Mouse (Mus musculus): ENCODE data around the gene Nprl2. TPM values are rescaled to one million over a fixed set of nuclear protein-coding genes. Genes with fewer than 3 reads are reported as not detected.
A peak's percentile ranks its signal among the peaks of the same experiment; 100 is the strongest.

Nprl2 gene
- total and polyA plus RNA-seq, 2 experiments, result 18.5 to 24.8 TPM

- DNase-seq (ENCODE audit: extremely low read depth, low read depth, low spot score), result no peak
- peaks cover 7% of the 10 kb centered on the region; the same call in 1 of the 2 replicates for H3K4me1 ChIP-seq (ENCODE audit: control insufficient read depth, insufficient read depth, low read length)
- H3K9ac ChIP-seq (ENCODE audit: low read depth, low read length), result no peak overlapping the region
- no peak overlapping the region for H3K27ac ChIP-seq (replicated peaks; ENCODE audit: insufficient read depth, low read depth, low read length)
- 95% methylated on average over 17 of the region's 17 CpGs for WGBS
- TF ChIP-seq CTCF (IDR thresholded peaks at IDR 0.05; ENCODE audit: low read depth, low read length) (no peak), POLR2A (IDR thresholded peaks at IDR 0.05; ENCODE audit: extremely low read depth, insufficient read depth, low read length) (no peak)
- H3K27me3 ChIP-seq (ENCODE audit: control insufficient read depth, insufficient read depth, low read length), result no peaks in the 10 kb centered on the region
- H3K79me2 ChIP-seq (ENCODE audit: control insufficient read depth, insufficient read depth, low read length), result no peaks in the 10 kb centered on the region
- no peak overlapping the region for H3K4me3 ChIP-seq (ENCODE audit: insufficient read depth, low read depth, low read length)
- H3K36me3 ChIP-seq (ENCODE audit: control insufficient read depth, insufficient read depth, low read length), result no peaks in the 10 kb centered on the region
Observed at GRCm38 (mm10) chr9:107544196-107544700, 2.2 kb downstream of the Nprl2 start.

- peaks cover 7% of the 10 kb centered on the region; the same call in 1 of the 2 replicates for H3K4me1 ChIP-seq (ENCODE audit: control insufficient read depth, insufficient read depth, low read length)
- TF ChIP-seq POLR2A (IDR thresholded peaks at IDR 0.05; ENCODE audit: extremely low read depth, insufficient read depth, low read length), result no peak
- no peak for TF ChIP-seq CTCF (IDR thresholded peaks at IDR 0.05; ENCODE audit: low read depth, low read length)
Observed at GRCm38 (mm10) chr9:107544729-107545128, 2.7 kb downstream of the Nprl2 start.

GRCm38 (mm10) chr9:107545199-107545598, 3.2 kb downstream of the Nprl2 start:
- TF ChIP-seq CTCF (IDR thresholded peaks at IDR 0.05; ENCODE audit: low read depth, low read length) (no peak), POLR2A (IDR thresholded peaks at IDR 0.05; ENCODE audit: extremely low read depth, insufficient read depth, low read length) (no peak)
- 89% methylated on average over 10 of the region's 10 CpGs for WGBS
- H3K79me2 ChIP-seq (ENCODE audit: control insufficient read depth, insufficient read depth, low read length), result no peaks in the 10 kb centered on the region

More at GRCm38 (mm10) chr9:107544729-107545128, 2.7 kb downstream of the Nprl2 start:
- no peaks in the 10 kb centered on the region for H3K36me3 ChIP-seq (ENCODE audit: control insufficient read depth, insufficient read depth, low read length)
- no peak overlapping the region for H3K9ac ChIP-seq (ENCODE audit: low read depth, low read length)
- no peaks in the 10 kb centered on the region for H3K79me2 ChIP-seq (ENCODE audit: control insufficient read depth, insufficient read depth, low read length)
- no peaks in the 10 kb centered on the region for H3K27me3 ChIP-seq (ENCODE audit: control insufficient read depth, insufficient read depth, low read length)
- peak; percentile 48 for DNase-seq (ENCODE audit: extremely low read depth, low read depth, low spot score)
- WGBS, result 82% methylated on average over 12 of the region's 12 CpGs
- no peak overlapping the region for H3K27ac ChIP-seq (replicated peaks; ENCODE audit: insufficient read depth, low read depth, low read length)
- no peak overlapping the region for H3K4me3 ChIP-seq (ENCODE audit: insufficient read depth, low read depth, low read length)

GRCm38 (mm10) chr9:107545602-107546001, 3.6 kb downstream of the Nprl2 start:
- H3K79me2 ChIP-seq (ENCODE audit: control insufficient read depth, insufficient read depth, low read length), result no peaks in the 10 kb centered on the region
- 7% methylated on average over 3 of the region's 3 CpGs for WGBS
- no peaks in the 10 kb centered on the region for H3K36me3 ChIP-seq (ENCODE audit: control insufficient read depth, insufficient read depth, low read length)
- H3K4me3 ChIP-seq (ENCODE audit: insufficient read depth, low read depth, low read length), result no peak overlapping the region
- H3K4me1 ChIP-seq (ENCODE audit: control insufficient read depth, insufficient read depth, low read length), result peaks cover 7% of the 10 kb centered on the region; the same call in 1 of the 2 replicates
- H3K9ac ChIP-seq (ENCODE audit: low read depth, low read length), result no peak overlapping the region
- H3K27ac ChIP-seq (replicated peaks; ENCODE audit: insufficient read depth, low read depth, low read length), result no peak overlapping the region
- no peak for TF ChIP-seq POLR2A (IDR thresholded peaks at IDR 0.05; ENCODE audit: extremely low read depth, insufficient read depth, low read length)
- TF ChIP-seq CTCF (IDR thresholded peaks at IDR 0.05; ENCODE audit: low read depth, low read length), result peak; percentile 92
- peak; percentile 59 for DNase-seq (ENCODE audit: extremely low read depth, low read depth, low spot score)
- H3K27me3 ChIP-seq (ENCODE audit: control insufficient read depth, insufficient read depth, low read length), result no peaks in the 10 kb centered on the region

More at GRCm38 (mm10) chr9:107545199-107545598, 3.2 kb downstream of the Nprl2 start:
- no peaks in the 10 kb centered on the region for H3K36me3 ChIP-seq (ENCODE audit: control insufficient read depth, insufficient read depth, low read length)
- no peaks in the 10 kb centered on the region for H3K27me3 ChIP-seq (ENCODE audit: control insufficient read depth, insufficient read depth, low read length)
- H3K27ac ChIP-seq (replicated peaks; ENCODE audit: insufficient read depth, low read depth, low read length), result no peak overlapping the region
- no peak for DNase-seq (ENCODE audit: extremely low read depth, low read depth, low spot score)
- H3K9ac ChIP-seq (ENCODE audit: low read depth, low read length), result no peak overlapping the region
- no peak overlapping the region for H3K4me3 ChIP-seq (ENCODE audit: insufficient read depth, low read depth, low read length)
- H3K4me1 ChIP-seq (ENCODE audit: control insufficient read depth, insufficient read depth, low read length), result peaks cover 7% of the 10 kb centered on the region; the same call in 1 of the 2 replicates

GRCm38 (mm10) chr9:107547026-107547425, 5.0 kb downstream of the Nprl2 start, which contains the start of gene Zmynd10:
Gene Zmynd10, plus strand, starts transcription at chr9:107547298.
- no peak within 1 kb of the TSS for H3K9ac ChIP-seq (ENCODE audit: low read depth, low read length)
- DNase-seq (ENCODE audit: extremely low read depth, low read depth, low spot score), result peak; percentile 80
- no peaks in the 10 kb centered on the region for H3K79me2 ChIP-seq (ENCODE audit: control insufficient read depth, insufficient read depth, low read length)
- no peak within 1 kb of the TSS for H3K27ac ChIP-seq (replicated peaks; ENCODE audit: insufficient read depth, low read depth, low read length)
- TF ChIP-seq POLR2A (IDR thresholded peaks at IDR 0.05; ENCODE audit: extremely low read depth, insufficient read depth, low read length), result no peak
- 26% methylated on average over 20 of the region's 20 CpGs for WGBS
- no peaks in the 10 kb centered on the region for H3K36me3 ChIP-seq (ENCODE audit: control insufficient read depth, insufficient read depth, low read length)
- no peaks in the 10 kb centered on the region for H3K27me3 ChIP-seq (ENCODE audit: control insufficient read depth, insufficient read depth, low read length)
- H3K4me3 ChIP-seq (ENCODE audit: insufficient read depth, low read depth, low read length), result no peak within 1 kb of the TSS
- peaks cover 11% of the 10 kb centered on the region; the same call in 1 of the 2 replicates for H3K4me1 ChIP-seq (ENCODE audit: control insufficient read depth, insufficient read depth, low read length)

- no peak for DNase-seq (ENCODE audit: extremely low read depth, low read depth, low spot score)
- 82% methylated on average over 5 of the region's 5 CpGs for WGBS
- no peaks in the 10 kb centered on the region for H3K36me3 ChIP-seq (ENCODE audit: control insufficient read depth, insufficient read depth, low read length)
- H3K4me1 ChIP-seq (ENCODE audit: control insufficient read depth, insufficient read depth, low read length), result peaks cover 8% of the 10 kb centered on the region; the same call in 1 of the 2 replicates
- H3K9ac ChIP-seq (ENCODE audit: low read depth, low read length), result no peak overlapping the region
- H3K79me2 ChIP-seq (ENCODE audit: control insufficient read depth, insufficient read depth, low read length), result no peaks in the 10 kb centered on the region
- TF ChIP-seq POLR2A (IDR thresholded peaks at IDR 0.05; ENCODE audit: extremely low read depth, insufficient read depth, low read length), result no peak
- no peak for TF ChIP-seq CTCF (IDR thresholded peaks at IDR 0.05; ENCODE audit: low read depth, low read length)
- no peak overlapping the region for H3K27ac ChIP-seq (replicated peaks; ENCODE audit: insufficient read depth, low read depth, low read length)
- H3K4me3 ChIP-seq (ENCODE audit: insufficient read depth, low read depth, low read length), result no peak overlapping the region
- no peaks in the 10 kb centered on the region for H3K27me3 ChIP-seq (ENCODE audit: control insufficient read depth, insufficient read depth, low read length)
Observed at GRCm38 (mm10) chr9:107547957-107548356, 5.9 kb downstream of the Nprl2 start.

All from liver, adult 2 months (tissue).